Mouse (Mus musculus) cerebellum, postnatal 25 days (tissue): ENCODE results near the gene Tut1.
"Not testable (repeated sequence)": the region's sequence is repeated elsewhere in the genome, so short reads cannot be mapped to it uniquely, and the experiment has no call there.

Experiments used
- DNase-seq, 2 experiments: peaks; one replicate each; pipeline ENCODE4 v3.0.0; 2021; ENCODE audit warnings: mixed read lengths in 2 of 2

Gene Tut1

GRCm38 (mm10) chr19:8943047-8943446 lies 10.6 kb upstream of the Tut1 start:
- DNase-seq, result no peak

GRCm38 (mm10) chr19:8944062-8944461 lies 9.6 kb upstream of the Tut1 start:
- no peak for DNase-seq

- peak; percentile 32 to 65 for DNase-seq
Measured at GRCm38 (mm10) chr19:8944750-8945149, 8.9 kb upstream of the Tut1 start.

GRCm38 (mm10) chr19:8945251-8945650 lies 8.4 kb upstream of the Tut1 start:
- no peak for DNase-seq

- no peak for DNase-seq
Measured at GRCm38 (mm10) chr19:8946929-8947328, 6.7 kb upstream of the Tut1 start.

- no peak for DNase-seq
Measured at GRCm38 (mm10) chr19:8950190-8950589, 3.5 kb upstream of the Tut1 start.

GRCm38 (mm10) chr19:8952241-8952640 lies 1.4 kb upstream of the Tut1 start:
- no peak for DNase-seq

- no peak for DNase-seq
Measured at GRCm38 (mm10) chr19:8954171-8954570, 524 bp downstream of the Tut1 start.

GRCm38 (mm10) chr19:8962256-8962655 lies 8.6 kb downstream of the Tut1 start:
- no peak for DNase-seq

GRCm38 (mm10) chr19:8965075-8965474 lies 11.4 kb downstream of the Tut1 start:
- no peak for DNase-seq

- peak; percentile 21 to 45 for DNase-seq
Measured at GRCm38 (mm10) chr19:8965771-8966170, 12.1 kb downstream of the Tut1 start.

- DNase-seq, result no peak
Measured at GRCm38 (mm10) chr19:8966198-8966589, 12.5 kb downstream of the Tut1 start.

- peak; percentile 97 to 99 for DNase-seq
Measured at GRCm38 (mm10) chr19:8966590-8967372, 13.1 kb downstream of the Tut1 start, which contains the start of gene Eef1g. Eef1g (plus strand) TSS chr19:8967041.

- no peak for DNase-seq
Measured at GRCm38 (mm10) chr19:8967373-8967743, 13.7 kb downstream of the Tut1 start.

- DNase-seq, result no peak
Measured at GRCm38 (mm10) chr19:8967893-8968292, 14.2 kb downstream of the Tut1 start.

GRCm38 (mm10) chr19:8972491-8972890 lies 18.8 kb downstream of the Tut1 start:
- not testable (repeated sequence) for DNase-seq

GRCm38 (mm10) chr19:8974638-8975037 lies 21.0 kb downstream of the Tut1 start:
- DNase-seq, result no peak

GRCm38 (mm10) chr19:8975491-8975890 lies 21.8 kb downstream of the Tut1 start:
- DNase-seq, result no peak

GRCm38 (mm10) chr19:8976535-8976934 lies 22.9 kb downstream of the Tut1 start:
- peak; percentile 67 to 78 for DNase-seq

GRCm38 (mm10) chr19:8980771-8981170 lies 27.1 kb downstream of the Tut1 start:
- DNase-seq, result no peak

GRCm38 (mm10) chr19:8981450-8982168 lies 28.0 kb downstream of the Tut1 start:
- DNase-seq, result peak in 1 of 2 experiments; percentile 29

- no peak for DNase-seq
Measured at GRCm38 (mm10) chr19:8982303-8983149, 28.9 kb downstream of the Tut1 start.

GRCm38 (mm10) chr19:8983150-8983650 lies 29.6 kb downstream of the Tut1 start:
- no peak for DNase-seq
